Mouse (Mus musculus): Measurements from ENCODE around the gene Slc17a2.
A peak's percentile ranks its signal among the peaks of the same experiment; 100 is the strongest.

Gene Slc17a2

GRCm38 (mm10) chr13:23799405-23799804 is 7.4 kb upstream of the Slc17a2 start:
- no peak for DNase-seq

- DNase-seq, result no peak
Measured at GRCm38 (mm10) chr13:23804532-23804931, 2.3 kb upstream of the Slc17a2 start.

- DNase-seq, result no peak
Measured at GRCm38 (mm10) chr13:23816148-23816547, 9.4 kb downstream of the Slc17a2 start.

GRCm38 (mm10) chr13:23820179-23820940 is 13.6 kb downstream of the Slc17a2 start:
- no peak for DNase-seq

DNA sequence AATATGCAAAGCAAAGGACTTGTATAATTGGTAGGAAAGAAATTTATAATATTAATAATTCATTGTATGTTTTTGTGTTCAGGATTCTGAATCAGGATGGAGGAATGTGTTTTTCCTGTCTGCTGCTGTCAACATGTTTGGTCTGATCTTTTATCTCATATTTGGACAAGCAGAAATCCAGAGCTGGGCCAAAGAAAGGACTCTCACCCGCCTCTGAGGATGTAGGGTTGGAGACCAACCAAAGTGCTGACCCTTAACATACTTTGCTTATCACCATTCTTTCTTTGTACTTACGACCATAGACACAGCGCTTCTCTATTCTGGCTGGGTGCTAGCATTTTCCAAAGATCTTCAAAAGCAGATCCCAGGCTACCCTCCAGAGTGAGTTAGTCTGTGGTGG is 15.4 kb downstream of the Slc17a2 start:
- DNase-seq, result no peak

- no peak for DNase-seq
Measured at GRCm38 (mm10) chr13:23826606-23827005, 19.8 kb downstream of the Slc17a2 start.

- peak; percentile 62 for DNase-seq
Measured at GRCm38 (mm10) chr13:23833053-23833452, 26.3 kb downstream of the Slc17a2 start.

DNA sequence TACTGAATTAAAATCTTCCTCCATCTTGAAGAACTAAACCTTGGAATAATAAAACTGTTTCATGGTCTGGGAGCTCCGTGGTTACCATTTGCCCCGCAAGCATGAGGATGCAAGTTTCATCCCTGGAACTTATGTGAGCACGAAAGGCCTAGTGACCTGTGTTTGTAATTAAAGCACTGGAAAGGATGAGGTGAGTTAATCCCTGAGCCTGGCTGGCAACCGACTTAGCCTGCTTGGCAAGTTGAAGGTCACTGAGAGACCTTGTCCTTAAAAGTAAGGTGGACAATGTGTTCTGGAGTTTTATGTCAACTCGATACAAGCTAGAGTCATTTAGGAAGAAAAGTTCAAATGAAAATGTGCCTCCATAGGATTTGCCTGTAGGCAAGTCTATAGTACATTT is 28.0 kb downstream of the Slc17a2 start:
- no peak for DNase-seq

GRCm38 (mm10) chr13:23836630-23837029 is 29.8 kb downstream of the Slc17a2 start:
- DNase-seq, result no peak

DNA sequence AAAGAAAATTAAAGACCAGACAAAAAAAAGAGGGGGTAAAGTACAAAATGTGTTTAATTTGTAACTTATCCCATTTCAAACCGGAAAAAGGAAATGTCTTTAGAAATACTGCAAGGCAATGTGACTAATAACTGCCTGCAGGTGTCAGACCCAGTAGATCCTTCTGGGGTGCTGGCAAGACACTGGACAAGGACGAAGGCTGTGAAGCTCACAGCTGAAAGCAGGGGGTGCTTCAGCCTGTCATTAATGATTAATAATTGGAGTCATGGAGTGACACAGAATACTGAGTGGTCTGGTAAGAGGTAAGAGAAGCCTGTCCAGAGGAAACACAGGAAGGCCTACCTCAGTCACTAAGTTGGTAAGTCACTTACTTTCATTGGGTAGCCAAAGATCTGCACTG is 32.5 kb downstream of the Slc17a2 start, which contains the start of gene Slc17a3:
Slc17a3 (plus strand) TSS at position 127 of the 400 bp plus-strand sequence.
- DNase-seq, result peak; percentile 39

GRCm38 (mm10) chr13:23845851-23846250 is 39.1 kb downstream of the Slc17a2 start:
- no peak for DNase-seq

DNA sequence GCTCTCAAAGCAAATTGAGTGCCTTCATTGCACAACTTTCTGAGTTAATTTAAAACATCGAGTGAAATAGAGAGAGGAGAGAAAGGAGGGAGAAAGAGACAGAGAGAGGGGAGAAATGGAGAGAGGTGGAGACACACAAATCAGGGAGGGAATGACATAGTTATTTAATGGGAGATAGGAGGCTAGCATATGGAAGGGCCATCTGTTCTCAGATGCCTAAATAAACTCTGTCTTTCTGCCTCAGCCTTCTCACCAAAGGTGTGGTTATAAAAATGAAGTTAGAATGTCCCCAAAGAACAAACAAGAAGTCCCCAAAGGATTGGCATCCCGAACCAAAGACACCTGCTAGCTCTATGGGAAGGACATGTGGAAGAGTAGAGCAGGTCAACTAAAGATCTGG is 42.5 kb downstream of the Slc17a2 start:
- DNase-seq, result no peak

GRCm38 (mm10) chr13:23856401-23856800 is 49.6 kb downstream of the Slc17a2 start:
- no peak for DNase-seq

DNA sequence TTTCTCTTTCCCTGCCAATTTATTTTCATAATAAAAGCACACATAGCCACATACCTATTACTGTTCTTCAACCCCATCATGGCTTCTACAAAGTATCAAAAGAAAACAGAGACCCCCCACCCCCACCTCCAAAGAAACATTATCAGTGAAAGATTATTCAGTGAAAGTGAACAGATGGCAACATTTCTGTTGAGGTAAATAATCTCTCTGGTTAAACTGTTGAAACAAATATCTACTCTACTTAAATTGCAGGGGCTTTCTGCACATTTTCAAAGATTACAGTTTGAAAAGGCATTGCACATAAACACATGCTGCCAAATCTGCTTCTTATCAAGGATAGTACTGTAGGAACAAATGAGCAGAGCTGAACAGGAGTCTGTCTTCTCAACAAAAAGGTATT is 55.0 kb downstream of the Slc17a2 start:
- DNase-seq, result no peak

- DNase-seq, result peak; percentile 58
Measured at GRCm38 (mm10) chr13:23864711-23865110, 57.9 kb downstream of the Slc17a2 start.

DNA sequence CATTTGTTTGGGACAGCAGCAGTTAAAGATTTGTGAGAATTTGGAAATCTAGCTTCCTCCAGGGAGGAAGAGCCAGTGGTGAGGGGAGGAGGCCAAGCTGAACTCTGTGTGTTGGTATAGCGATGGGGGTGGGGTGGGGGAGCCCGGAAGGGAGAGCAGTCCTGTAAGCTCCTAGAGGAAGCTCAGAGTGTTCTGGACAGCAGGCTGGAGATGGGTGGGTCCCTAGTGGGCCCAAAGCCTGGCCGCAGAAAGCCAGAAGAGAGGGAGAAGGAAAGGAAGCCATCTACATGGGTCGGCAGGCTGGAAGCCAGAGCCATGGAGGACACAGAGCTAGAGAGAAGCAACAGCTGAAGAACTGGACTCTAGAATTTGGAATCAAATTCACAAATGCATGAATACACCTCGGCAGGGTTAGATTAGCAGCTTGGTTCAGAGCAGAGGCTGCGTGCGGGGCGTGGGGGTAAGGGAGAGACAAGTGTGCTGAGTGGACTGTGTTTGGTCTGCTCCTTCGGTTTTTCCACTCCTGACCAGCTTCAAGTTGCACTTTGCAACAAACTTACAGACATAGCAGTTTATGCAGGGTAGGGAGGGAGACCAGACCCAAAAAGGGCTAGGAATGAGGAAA is 59.4 kb downstream of the Slc17a2 start:
- DNase-seq, result peak; percentile 25

DNA sequence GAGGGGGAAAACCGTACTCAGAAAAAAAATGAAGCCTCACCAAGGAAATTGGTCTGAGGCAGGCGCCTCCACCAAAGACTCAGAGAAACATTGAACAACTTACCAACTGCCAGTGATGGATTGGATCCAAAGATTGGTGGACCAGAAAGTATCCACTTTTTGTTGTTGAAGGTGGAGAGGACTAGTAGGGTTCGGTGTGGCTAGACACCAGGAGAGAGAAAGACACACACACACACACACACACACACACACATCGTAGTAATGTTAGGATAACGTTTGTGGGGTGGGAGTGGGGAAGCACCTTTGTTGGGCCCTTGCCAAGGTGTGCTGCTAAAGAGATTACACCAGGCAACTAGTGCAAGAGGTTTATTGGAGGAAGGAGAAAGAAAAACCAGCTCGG is 60.2 kb downstream of the Slc17a2 start:
- no peak for DNase-seq

GRCm38 (mm10) chr13:23867405-23867804 is 60.6 kb downstream of the Slc17a2 start, which contains the start of gene Slc17a1:
TSS of gene Slc17a1 (plus strand) at chr13:23867750.
- DNase-seq, result no peak

DNA sequence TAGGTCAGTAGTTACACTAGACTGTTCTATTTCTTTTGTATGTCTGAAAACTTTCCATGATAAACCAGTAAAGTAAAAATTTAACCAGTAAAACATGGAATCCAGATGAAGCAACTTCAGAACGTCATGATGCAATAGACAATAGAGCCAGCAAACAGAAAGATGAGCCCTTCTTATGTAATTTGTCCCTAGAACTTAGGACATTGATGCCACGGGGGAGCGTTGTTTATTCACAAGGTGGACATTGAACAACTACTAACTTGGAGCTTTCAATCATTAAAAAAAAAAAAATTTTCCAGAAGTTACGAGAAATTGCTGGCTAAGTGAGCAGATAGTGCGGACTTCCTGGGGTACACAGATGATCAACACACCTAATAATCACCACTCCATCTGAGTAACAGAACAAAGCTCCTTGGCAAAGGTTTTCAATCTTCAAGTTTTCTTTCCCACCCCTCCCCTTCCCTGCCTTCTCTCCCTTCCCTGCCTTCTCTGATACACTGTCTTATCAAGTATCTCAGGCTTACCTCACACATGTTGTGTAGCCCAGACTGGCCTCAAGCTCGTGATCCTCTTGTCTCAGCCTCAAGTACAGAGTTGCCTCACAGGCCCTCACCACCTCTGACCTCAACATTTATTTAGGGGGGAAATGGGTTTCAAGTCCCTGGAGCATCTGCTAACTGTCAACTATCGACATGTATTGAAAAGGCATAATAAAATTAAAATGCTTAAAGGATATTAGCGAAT is 62.2 kb downstream of the Slc17a2 start:
- DNase-seq, result no peak

DNA sequence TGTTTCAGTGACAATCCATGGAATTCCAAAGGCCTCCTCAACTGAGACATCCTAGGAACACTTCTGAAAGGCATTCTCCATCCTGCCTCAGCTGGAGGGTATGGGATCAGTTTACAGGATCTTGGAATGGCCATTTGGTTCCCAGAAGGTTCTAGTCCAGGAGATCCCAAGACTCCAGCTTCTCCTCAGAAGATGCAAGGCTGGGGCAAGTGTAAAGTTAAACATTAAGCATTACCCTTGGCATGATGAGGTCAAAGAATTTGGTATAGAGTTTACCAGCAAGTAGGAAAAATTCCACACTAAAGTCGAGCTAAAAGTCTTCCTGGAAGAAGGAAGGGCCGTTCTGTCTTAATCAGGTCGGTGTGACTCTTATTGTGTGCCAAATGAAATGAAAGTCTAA is 63.2 kb downstream of the Slc17a2 start:
- no peak for DNase-seq

- DNase-seq, result no peak
Measured at GRCm38 (mm10) chr13:23873141-23873540, 66.3 kb downstream of the Slc17a2 start.
